Mouse (Mus musculus) embryonic facial prominence, embryonic 13.5 days (tissue): ENCODE data around the gene Med13l. TPM values are rescaled to one million over a fixed set of nuclear protein-coding genes. Genes with fewer than 3 reads are reported as not detected.

Source experiments
- ATAC-seq: fragments of 200-750 bp; cut with Nextera tagmentation; 2 replicates; pipeline ENCODE4 v1.8.0; 2017; ENCODE audit warnings: low read depth; ENCODE audit not compliant: insufficient number of reproducible peaks, insufficient read depth, low FRiP score, low TSS enrichment
- H3K27ac ChIP-seq: fragments of 300-500 bp; sonication (generic); 2 replicates; pipeline ENCODE4 v1.5.1; 2015; ENCODE audit warnings: moderate library complexity, mild to moderate bottlenecking, inconsistent platforms
- H3K27me3 ChIP-seq: fragments of 300-500 bp; sonication (generic); 2 replicates; pipeline ENCODE4 v1.6.1; 2015; ENCODE audit warnings: mild to moderate bottlenecking, inconsistent platforms
- H3K36me3 ChIP-seq: fragments of 300-500 bp; sonication (generic); 2 replicates; pipeline ENCODE4 v1.6.1; 2015; ENCODE audit warnings: mild to moderate bottlenecking, inconsistent platforms
- H3K4me1 ChIP-seq: fragments of 300-500 bp; sonication (generic); 2 replicates; pipeline ENCODE4 v1.6.1; 2015; ENCODE audit warnings: inconsistent platforms
- H3K4me2 ChIP-seq: fragments of 300-500 bp; sonication (generic); 2 replicates; pipeline ENCODE4 v1.6.1; 2015; ENCODE audit warnings: moderate library complexity, mild to moderate bottlenecking, inconsistent platforms
- H3K4me3 ChIP-seq: fragments of 300-500 bp; sonication (generic); 2 replicates; pipeline ENCODE4 v1.5.1; 2015; ENCODE audit warnings: mild to moderate bottlenecking, inconsistent platforms
- H3K9ac ChIP-seq: fragments of 300-500 bp; sonication (generic); 2 replicates; pipeline ENCODE4 v1.6.1; 2015; ENCODE audit warnings: mild to moderate bottlenecking, inconsistent platforms
- H3K9me3 ChIP-seq: fragments of 300-500 bp; sonication (generic); 2 replicates; pipeline ENCODE4 v1.6.1; 2016; ENCODE audit warnings: inconsistent platforms
- WGBS: fragments of 180-500 bp; shearing (Covaris S2); methylation state at CpG from one replicate; pipeline ENCODE4 v1.1.7; 2015; ENCODE audit warnings: mixed read lengths; 5-methylcytosine and 5-hydroxymethylcytosine counted together
- polyA plus RNA-seq: library from polyadenylated mRNA; unstranded; fragments of >200 nt; fragmentation: Nextera tagmentation; extraction: Ambion mirVana; gene quantifications from 2 replicates; pipeline ENCODE4 v1.2.1, GENCODE M21; 2015

Gene Med13l
- polyA plus RNA-seq, 1 experiment from 2014 or later = 16.6 TPM

- ATAC-seq = no peak
- H3K4me2 ChIP-seq = no peak overlapping the region
- no peak overlapping the region for H3K4me3 ChIP-seq
- no peak overlapping the region for H3K9ac ChIP-seq
- WGBS = 82% methylated on average over 6 of the region's 6 CpGs
- no peak overlapping the region for H3K27ac ChIP-seq
- H3K27me3 ChIP-seq = no peaks in the 10 kb centered on the region
- no peaks in the 10 kb centered on the region for H3K36me3 ChIP-seq
- no peaks in the 10 kb centered on the region for H3K9me3 ChIP-seq
- H3K4me1 ChIP-seq = peaks cover 38% of the 10 kb centered on the region
Measured at GRCm38 (mm10) chr5:118525634-118526033, 34.8 kb upstream of the Med13l start.

- no peaks in the 10 kb centered on the region for H3K27me3 ChIP-seq
- no peak overlapping the region for H3K4me2 ChIP-seq
- no peaks in the 10 kb centered on the region for H3K9me3 ChIP-seq
- peaks cover 39% of the 10 kb centered on the region for H3K4me1 ChIP-seq
- ATAC-seq = no peak
- H3K27ac ChIP-seq = no peak overlapping the region
- H3K9ac ChIP-seq = no peak overlapping the region
- 19% methylated on average over 13 of the region's 13 CpGs for WGBS
- H3K36me3 ChIP-seq = no peaks in the 10 kb centered on the region
- no peak overlapping the region for H3K4me3 ChIP-seq
Measured at GRCm38 (mm10) chr5:118526504-118526903, 34.0 kb upstream of the Med13l start.

GRCm38 (mm10) chr5:118529241-118529640, 31.2 kb upstream of the Med13l start:
- H3K4me2 ChIP-seq = no peak overlapping the region
- no peaks in the 10 kb centered on the region for H3K27me3 ChIP-seq
- H3K9ac ChIP-seq = no peak overlapping the region
- WGBS = 11% methylated on average over 7 of the region's 7 CpGs
- H3K27ac ChIP-seq = no peak overlapping the region
- ATAC-seq = no peak
- H3K4me1 ChIP-seq = peaks cover 65% of the 10 kb centered on the region
- no peaks in the 10 kb centered on the region for H3K36me3 ChIP-seq
- H3K4me3 ChIP-seq = no peak overlapping the region
- H3K9me3 ChIP-seq = no peaks in the 10 kb centered on the region

GRCm38 (mm10) chr5:118532125-118532524, 28.4 kb upstream of the Med13l start:
- Histone ChIP-seq H3K27ac (peak overlapping the region; percentile 13; the same call in 1 of the 2 replicates), H3K4me3 (no peak overlapping the region), H3K9me3 (no peaks in the 10 kb centered on the region), H3K27me3 (no peaks in the 10 kb centered on the region), H3K36me3 (no peaks in the 10 kb centered on the region), H3K9ac (peak overlapping the region; percentile 6; the same call in 1 of the 2 replicates), H3K4me1 (peaks cover 59% of the 10 kb centered on the region), H3K4me2 (peak overlapping the region; percentile 37)
- 5% methylated on average over 13 of the region's 13 CpGs for WGBS
- 0 out of 2 replicates have a peak, but pooled peaks have one; percentile 23 for ATAC-seq

- peak overlapping the region; percentile 37; the same call in 1 of the 2 replicates for H3K4me2 ChIP-seq
- WGBS = 22% methylated on average over 15 of the region's 15 CpGs
- peaks cover 59% of the 10 kb centered on the region for H3K4me1 ChIP-seq
- H3K27ac ChIP-seq = peak overlapping the region; percentile 13; the same call in 1 of the 2 replicates
- no peak overlapping the region for H3K9ac ChIP-seq
- no peak for ATAC-seq
- no peaks in the 10 kb centered on the region for H3K36me3 ChIP-seq
- no peaks in the 10 kb centered on the region for H3K9me3 ChIP-seq
- H3K4me3 ChIP-seq = no peak overlapping the region
- H3K27me3 ChIP-seq = no peaks in the 10 kb centered on the region
Measured at GRCm38 (mm10) chr5:118532659-118533058, 27.8 kb upstream of the Med13l start.

GRCm38 (mm10) chr5:118534407-118534921, 26.0 kb upstream of the Med13l start:
- H3K27ac ChIP-seq = peak overlapping the region; percentile 78
- H3K36me3 ChIP-seq = no peaks in the 10 kb centered on the region
- WGBS = 39% methylated on average over 9 of the region's 9 CpGs
- H3K9ac ChIP-seq = 0 out of 2 replicates have a peak overlapping the region, but pooled peaks have one; percentile 17
- H3K4me2 ChIP-seq = peak overlapping the region; percentile 20; the same call in 1 of the 2 replicates
- no peaks in the 10 kb centered on the region for H3K27me3 ChIP-seq
- H3K9me3 ChIP-seq = no peaks in the 10 kb centered on the region
- no peak overlapping the region for H3K4me3 ChIP-seq
- peaks cover 59% of the 10 kb centered on the region for H3K4me1 ChIP-seq
- ATAC-seq = no peak

GRCm38 (mm10) chr5:118535130-118535529, 25.3 kb upstream of the Med13l start:
- H3K27ac ChIP-seq = peak overlapping the region; percentile 78
- H3K4me2 ChIP-seq = peak overlapping the region; percentile 20
- no peaks in the 10 kb centered on the region for H3K36me3 ChIP-seq
- WGBS = 12% methylated on average over 8 of the region's 8 CpGs
- no peaks in the 10 kb centered on the region for H3K9me3 ChIP-seq
- H3K9ac ChIP-seq = no peak overlapping the region
- H3K27me3 ChIP-seq = no peaks in the 10 kb centered on the region
- no peak overlapping the region for H3K4me3 ChIP-seq
- H3K4me1 ChIP-seq = peaks cover 56% of the 10 kb centered on the region
- ATAC-seq = peak; percentile 85

- H3K4me1 ChIP-seq = peaks cover 35% of the 10 kb centered on the region
- H3K36me3 ChIP-seq = no peaks in the 10 kb centered on the region
- H3K27me3 ChIP-seq = no peaks in the 10 kb centered on the region
- H3K4me3 ChIP-seq = no peak overlapping the region
- no peak for ATAC-seq
- no peak overlapping the region for H3K4me2 ChIP-seq
- H3K9me3 ChIP-seq = no peaks in the 10 kb centered on the region
- WGBS = 8% methylated on average over 5 of the region's 5 CpGs
- no peak overlapping the region for H3K9ac ChIP-seq
- 0 out of 2 replicates have a peak overlapping the region, but pooled peaks have one; percentile 36 for H3K27ac ChIP-seq
Measured at GRCm38 (mm10) chr5:118538487-118538886, 22.0 kb upstream of the Med13l start.

GRCm38 (mm10) chr5:118543816-118544215, 16.7 kb upstream of the Med13l start:
- ATAC-seq = no peak
- Histone ChIP-seq H3K4me2 (no peak overlapping the region), H3K4me1 (0 out of 2 replicates have a peak, but pooled peaks cover 2% of the 10 kb centered on the region), H3K27me3 (no peaks in the 10 kb centered on the region), H3K36me3 (no peaks in the 10 kb centered on the region), H3K4me3 (no peak overlapping the region), H3K27ac (no peak overlapping the region), H3K9me3 (no peaks in the 10 kb centered on the region), H3K9ac (no peak overlapping the region)
- WGBS = 83% methylated on average over 2 of the region's 2 CpGs

- WGBS = 76% methylated on average over 5 of the region's 5 CpGs
- H3K4me1 ChIP-seq = peaks cover 4% of the 10 kb centered on the region; the same call in 1 of the 2 replicates
- no peak for ATAC-seq
- peaks cover 3% of the 10 kb centered on the region; the same call in 1 of the 2 replicates for H3K27me3 ChIP-seq
- no peak overlapping the region for H3K27ac ChIP-seq
- no peaks in the 10 kb centered on the region for H3K36me3 ChIP-seq
- no peak overlapping the region for H3K9ac ChIP-seq
- H3K4me2 ChIP-seq = no peak overlapping the region
- H3K9me3 ChIP-seq = peaks cover 4% of the 10 kb centered on the region; the same call in 1 of the 2 replicates
- H3K4me3 ChIP-seq = no peak overlapping the region
Measured at GRCm38 (mm10) chr5:118550493-118550892, 10.0 kb upstream of the Med13l start.

- ATAC-seq = no peak
- no peak overlapping the region for H3K4me2 ChIP-seq
- H3K9me3 ChIP-seq = peaks cover 4% of the 10 kb centered on the region; the same call in 1 of the 2 replicates
- no peak overlapping the region for H3K27ac ChIP-seq
- peaks cover 13% of the 10 kb centered on the region; the same call in 1 of the 2 replicates for H3K27me3 ChIP-seq
- no peaks in the 10 kb centered on the region for H3K36me3 ChIP-seq
- H3K4me1 ChIP-seq = peaks cover 18% of the 10 kb centered on the region
- H3K4me3 ChIP-seq = no peak overlapping the region
- H3K9ac ChIP-seq = no peak overlapping the region
Measured at GRCm38 (mm10) chr5:118553290-118553689, 7.2 kb upstream of the Med13l start.

GRCm38 (mm10) chr5:118555305-118555704, 5.2 kb upstream of the Med13l start:
- H3K9ac ChIP-seq = no peak overlapping the region
- no peak overlapping the region for H3K4me2 ChIP-seq
- peaks cover 4% of the 10 kb centered on the region; the same call in 1 of the 2 replicates for H3K9me3 ChIP-seq
- no peak overlapping the region for H3K27ac ChIP-seq
- H3K4me1 ChIP-seq = peaks cover 28% of the 10 kb centered on the region
- ATAC-seq = no peak
- no peaks in the 10 kb centered on the region for H3K36me3 ChIP-seq
- H3K4me3 ChIP-seq = no peak overlapping the region
- H3K27me3 ChIP-seq = peaks cover 13% of the 10 kb centered on the region; the same call in 1 of the 2 replicates
- WGBS = 95% methylated on average over 4 of the region's 4 CpGs
